Mouse (Mus musculus) neural tube, embryonic 15.5 days (tissue): ENCODE measurements at regions not wholly inside any gene's neighbourhood (a gene's known extent, or its start where the extent isn't known, plus 50 kb on each side); places are given as distances from the start of the nearest gene placed in this dataset.
A peak's percentile ranks its signal among the peaks of the same experiment; 100 is the strongest.

Experiments
- ATAC-seq: fragments of 200-750 bp; cut with Nextera tagmentation; 2 replicates; pipeline ENCODE4 v1.8.0; 2017; ENCODE audit warnings: mild to moderate bottlenecking, moderate TSS enrichment, moderate library complexity; ENCODE audit not compliant: low FRiP score
- H3K27ac ChIP-seq: fragments of 300-500 bp; sonication (generic); replicated peaks from 2 replicates; pipeline ENCODE4 v1.5.1; 2015; ENCODE audit warnings: mild to moderate bottlenecking, inconsistent platforms
- H3K27me3 ChIP-seq: fragments of 300-500 bp; sonication (generic); replicated peaks from 2 replicates; pipeline ENCODE4 v1.6.1; 2015; ENCODE audit warnings: inconsistent platforms
- H3K36me3 ChIP-seq: fragments of 300-500 bp; sonication (generic); 2 replicates; pipeline ENCODE4 v1.6.1; 2015; ENCODE audit warnings: inconsistent platforms
- H3K4me1 ChIP-seq: fragments of 300-500 bp; sonication (generic); 2 replicates; pipeline ENCODE4 v1.6.1; 2015; ENCODE audit warnings: inconsistent platforms
- H3K4me2 ChIP-seq: fragments of 300-500 bp; sonication (generic); 2 replicates; pipeline ENCODE4 v1.6.1; 2015; ENCODE audit warnings: inconsistent platforms, mild to moderate bottlenecking, moderate library complexity
- H3K4me3 ChIP-seq: fragments of 300-500 bp; sonication (generic); replicated peaks from 2 replicates; pipeline ENCODE4 v1.5.1; 2015; ENCODE audit warnings: mild to moderate bottlenecking, inconsistent platforms
- H3K9ac ChIP-seq: fragments of 300-500 bp; sonication (generic); replicated peaks from 2 replicates; pipeline ENCODE4 v1.6.1; 2015; ENCODE audit warnings: mild to moderate bottlenecking, inconsistent platforms
- H3K9me3 ChIP-seq: fragments of 300-500 bp; sonication (generic); replicated peaks from 2 replicates; pipeline ENCODE4 v1.6.1; 2016; ENCODE audit warnings: inconsistent platforms
- WGBS: fragments of 180-500 bp; shearing (Covaris S2); methylation state at CpG from one replicate; pipeline ENCODE4 v1.1.7; 2015; ENCODE audit warnings: mixed read lengths; 5-methylcytosine and 5-hydroxymethylcytosine counted together

DNA sequence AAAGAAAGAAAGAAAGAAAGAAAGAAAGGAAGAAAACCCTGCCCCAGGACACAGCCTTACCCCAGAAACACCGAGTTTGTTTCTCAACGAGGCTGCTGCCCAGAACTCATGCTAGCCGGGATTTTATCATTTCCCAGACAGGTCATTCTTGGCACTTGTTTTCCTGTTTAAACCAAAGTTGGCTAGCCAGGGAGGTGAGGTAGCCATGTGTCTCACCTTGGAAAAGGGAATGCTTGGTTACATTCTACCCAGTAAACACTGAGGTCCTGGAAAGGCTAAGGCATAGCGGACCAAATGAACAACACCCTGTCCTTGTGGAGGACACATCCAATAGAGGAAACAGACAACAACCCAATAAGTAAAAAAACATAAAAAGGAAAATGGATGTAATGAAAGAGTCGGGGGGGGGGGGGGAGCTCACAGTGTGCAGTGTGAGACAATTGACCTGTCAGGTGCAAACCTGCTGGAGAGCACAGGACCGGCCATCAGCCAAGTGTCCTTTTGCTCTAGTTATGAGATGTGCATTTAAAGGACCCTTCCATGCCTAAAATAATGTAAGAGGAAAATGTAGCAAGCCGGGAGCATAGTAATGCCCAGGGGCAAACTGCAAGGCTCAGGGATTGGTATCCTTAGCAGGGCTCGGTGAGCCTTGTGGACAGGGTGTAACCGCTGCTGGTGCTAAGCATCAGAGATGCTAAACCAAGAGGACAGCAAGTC, 78.2 kb upstream of the Fzd7 start:
- Histone ChIP-seq H3K4me2 (no peak overlapping the region), H3K4me3 (no peak overlapping the region), H3K9ac (no peak overlapping the region), H3K27me3 (no peaks in the 10 kb centered on the region), H3K4me1 (0 out of 2 replicates have a peak, but pooled peaks cover 5% of the 10 kb centered on the region), H3K36me3 (no peaks in the 10 kb centered on the region), H3K9me3 (no peaks in the 10 kb centered on the region), H3K27ac (no peak overlapping the region)
- ATAC-seq, result no peak
- 91% methylated on average over 9 of the region's 9 CpGs for WGBS

DNA sequence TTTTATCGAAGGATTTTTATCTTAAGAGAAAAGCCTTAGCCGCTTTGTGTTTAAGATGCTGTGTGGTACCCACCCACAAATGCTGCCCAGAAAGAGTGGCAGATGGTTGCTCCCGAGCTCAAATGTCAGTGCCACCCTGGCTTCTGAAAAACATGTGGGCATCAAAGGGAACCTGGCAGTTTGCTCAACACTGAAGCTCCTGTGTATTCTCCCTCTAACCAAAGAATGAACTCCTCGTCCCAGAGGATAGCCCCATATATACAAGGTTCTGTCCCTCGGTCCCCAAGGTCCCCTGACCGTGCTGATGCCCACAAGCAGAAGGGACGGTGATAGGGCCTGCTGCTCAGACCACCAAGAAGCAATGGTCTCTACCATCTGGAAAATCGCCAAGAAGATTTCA, 76.9 kb upstream of the Fzd7 start:
- Histone ChIP-seq H3K27me3 (no peaks in the 10 kb centered on the region), H3K4me3 (no peak overlapping the region), H3K9me3 (no peaks in the 10 kb centered on the region), H3K4me1 (no peaks in the 10 kb centered on the region), H3K36me3 (no peaks in the 10 kb centered on the region), H3K9ac (no peak overlapping the region), H3K4me2 (no peak overlapping the region), H3K27ac (no peak overlapping the region)
- ATAC-seq, result no peak
- 72% methylated on average over 8 of the region's 8 CpGs for WGBS

DNA sequence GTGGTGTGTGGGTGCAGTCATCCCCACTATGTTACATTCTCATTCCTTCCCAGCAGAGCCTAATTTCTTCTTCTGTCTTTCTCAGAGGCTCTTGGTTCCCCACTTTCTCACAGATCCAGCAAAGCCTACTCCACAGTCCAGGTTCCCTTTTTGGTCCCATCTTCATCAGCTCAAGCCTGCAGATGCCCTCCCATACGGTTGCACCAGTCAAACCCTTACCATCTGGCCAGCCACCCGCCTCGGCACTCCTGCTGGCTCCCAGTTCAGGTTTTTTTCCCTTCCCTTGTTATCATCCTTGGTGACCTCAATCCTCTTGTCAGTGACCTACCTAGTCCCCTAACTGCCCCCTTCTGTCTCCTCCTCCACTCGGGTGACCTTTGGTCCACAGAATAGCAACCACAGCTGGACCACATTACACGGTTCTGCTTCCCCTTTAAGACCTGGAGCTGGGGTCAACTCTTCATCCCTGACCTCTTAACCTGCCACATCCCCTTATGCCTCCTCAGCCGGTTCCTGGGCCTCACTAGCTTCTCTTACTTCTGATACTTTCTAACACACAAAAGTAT, 75.4 kb upstream of the Fzd7 start:
- ATAC-seq, result no peak
- 33% methylated on average over 6 of the region's 6 CpGs for WGBS
- Histone ChIP-seq H3K4me3 (no peak overlapping the region), H3K4me1 (no peaks in the 10 kb centered on the region), H3K4me2 (no peak overlapping the region), H3K27me3 (no peaks in the 10 kb centered on the region), H3K9me3 (no peaks in the 10 kb centered on the region), H3K9ac (no peak overlapping the region), H3K36me3 (no peaks in the 10 kb centered on the region), H3K27ac (no peak overlapping the region)

DNA sequence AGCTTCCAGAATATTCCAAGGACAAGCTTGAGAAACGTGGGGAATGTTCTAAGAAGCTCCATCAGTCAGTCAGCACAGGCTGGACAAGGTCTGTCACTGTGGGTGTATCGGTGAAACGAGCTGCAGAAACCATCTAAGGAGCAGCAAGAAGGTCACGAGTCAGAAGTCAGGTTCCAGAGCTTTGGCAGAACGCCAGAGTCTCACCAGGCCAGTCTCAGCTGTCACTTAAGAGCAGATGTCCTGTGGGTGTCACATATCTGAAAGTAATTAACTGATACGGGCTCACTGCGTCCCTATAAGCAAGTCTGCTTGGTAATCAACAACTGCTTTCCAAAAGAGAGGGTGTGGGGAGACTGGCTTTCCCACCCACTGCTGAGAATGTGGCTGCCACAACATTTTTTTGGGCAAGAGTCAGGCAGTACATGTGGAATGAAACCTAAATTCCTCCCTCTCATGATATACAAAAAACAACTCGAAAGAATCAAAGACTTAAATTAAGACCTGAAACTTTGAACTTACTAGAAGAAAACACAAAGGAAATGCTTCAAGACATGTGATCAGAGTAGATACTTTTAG, 72.6 kb upstream of the Fzd7 start:
- 43% methylated on average over 8 of the region's 8 CpGs for WGBS
- H3K36me3 ChIP-seq, result no peaks in the 10 kb centered on the region

DNA sequence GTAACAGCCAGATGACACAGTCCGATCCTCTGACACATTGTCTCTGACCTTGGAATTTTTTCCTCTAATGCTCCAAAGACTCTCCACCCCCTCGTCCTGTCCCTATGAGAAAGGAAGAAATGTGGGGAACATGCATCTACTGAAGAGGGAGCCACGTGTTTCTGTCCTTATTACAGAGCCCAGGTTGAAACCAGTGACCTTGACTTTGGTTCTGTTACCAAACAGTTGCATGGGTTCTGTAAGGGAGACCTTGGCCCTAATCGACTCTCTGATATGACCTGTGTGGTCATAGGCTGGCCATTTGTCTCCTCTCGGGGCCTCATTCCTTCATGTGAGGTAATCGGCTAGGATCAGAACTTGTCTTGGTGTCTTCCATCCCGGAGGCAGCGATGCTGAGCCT, 69.0 kb upstream of the Fzd7 start:
- Histone ChIP-seq H3K27me3 (no peaks in the 10 kb centered on the region), H3K27ac (no peak overlapping the region), H3K4me2 (no peak overlapping the region), H3K4me3 (no peak overlapping the region), H3K9ac (no peak overlapping the region), H3K4me1 (peaks cover 11% of the 10 kb centered on the region; the same call in 1 of the 2 replicates), H3K36me3 (no peaks in the 10 kb centered on the region), H3K9me3 (no peaks in the 10 kb centered on the region)
- no peak for ATAC-seq
- 92% methylated on average over 8 of the region's 8 CpGs for WGBS

More for the DNA sequence above, 72.6 kb upstream of the Fzd7 start:
- no peaks in the 10 kb centered on the region for H3K9me3 ChIP-seq
- H3K4me3 ChIP-seq, result no peak overlapping the region
- H3K27me3 ChIP-seq, result no peaks in the 10 kb centered on the region
- no peaks in the 10 kb centered on the region; the same call in 1 of the 2 replicates for H3K4me1 ChIP-seq
- no peak overlapping the region for H3K27ac ChIP-seq
- no peak overlapping the region for H3K9ac ChIP-seq
- H3K4me2 ChIP-seq, result no peak overlapping the region
- ATAC-seq, result no peak

DNA sequence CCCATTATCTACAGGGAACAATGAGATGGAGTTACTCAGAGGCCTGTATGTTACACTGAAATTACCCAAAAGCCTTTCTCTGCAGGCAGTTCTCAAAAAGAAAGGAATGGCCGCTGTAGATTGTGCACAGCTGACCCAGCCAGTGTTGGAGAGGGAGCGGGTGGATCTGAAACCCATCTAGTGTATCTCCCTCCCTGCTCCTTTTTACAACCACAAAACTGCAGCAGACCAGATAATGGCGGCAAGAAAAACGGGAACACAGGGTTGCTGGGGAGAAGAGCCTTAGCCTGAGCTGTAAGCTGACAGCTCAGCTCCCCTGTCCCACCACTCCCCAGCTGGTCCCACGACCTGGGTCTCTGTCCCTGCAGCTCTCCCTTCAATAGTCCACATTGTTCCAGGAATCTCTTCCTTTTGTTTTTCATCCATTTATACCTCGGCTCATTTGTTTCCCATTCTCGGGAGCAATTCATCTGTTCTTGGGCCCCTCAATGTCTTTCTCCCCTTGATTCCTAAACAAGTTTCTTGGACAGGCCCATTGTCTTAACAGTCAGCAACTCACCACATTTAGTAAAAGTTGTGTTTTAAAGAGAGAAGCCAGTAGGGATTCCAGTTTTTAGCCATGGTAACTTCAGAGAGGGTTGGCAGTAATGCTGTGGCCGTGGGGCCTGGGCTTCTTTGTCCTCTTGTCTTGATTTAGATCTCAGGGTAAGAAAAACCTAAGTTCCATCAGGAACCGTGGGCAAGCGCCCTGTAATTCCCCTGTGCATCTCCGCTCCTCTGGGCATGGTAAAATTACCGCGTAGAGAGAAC, 67.6 kb upstream of the Fzd7 start:
- Histone ChIP-seq H3K27ac (peak overlapping the region; percentile 38; the same call in 1 of the 2 replicates), H3K36me3 (no peaks in the 10 kb centered on the region), H3K27me3 (no peaks in the 10 kb centered on the region), H3K4me1 (peaks cover 11% of the 10 kb centered on the region; the same call in 1 of the 2 replicates), H3K4me3 (no peak overlapping the region), H3K9me3 (no peaks in the 10 kb centered on the region), H3K9ac (no peak overlapping the region), H3K4me2 (no peak overlapping the region)
- WGBS, result 22% methylated on average over 13 of the region's 13 CpGs
- peak; percentile 71 for ATAC-seq

DNA sequence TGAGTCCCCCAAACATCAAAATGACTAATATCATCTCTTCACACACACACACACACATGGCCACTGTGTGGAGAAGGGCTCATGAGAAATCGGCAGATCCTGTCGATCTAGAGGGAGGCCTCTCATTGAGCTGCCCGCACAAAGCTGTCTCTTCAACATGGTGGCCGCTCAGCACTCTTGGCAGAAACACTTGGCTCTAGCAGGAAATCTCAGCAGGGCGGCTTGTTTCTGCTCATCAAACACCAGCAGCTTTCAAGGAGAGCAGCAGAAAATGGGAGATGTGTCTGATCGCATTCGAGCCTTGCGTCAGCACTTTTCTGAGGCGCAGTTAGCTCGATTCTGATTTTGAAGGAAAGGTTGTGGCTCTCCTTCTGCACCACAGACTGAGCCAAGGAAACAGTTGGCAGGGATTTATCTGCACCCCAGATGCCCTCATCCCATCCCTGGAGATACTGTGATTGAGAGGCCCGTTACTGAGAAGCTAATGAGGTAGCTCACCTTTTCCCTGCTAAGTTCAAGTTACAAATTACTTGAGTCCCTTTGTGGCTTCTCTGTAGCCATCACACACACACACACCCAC, 66.4 kb upstream of the Fzd7 start:
- peaks cover 11% of the 10 kb centered on the region; the same call in 1 of the 2 replicates for H3K4me1 ChIP-seq
- H3K27ac ChIP-seq, result peak overlapping the region; percentile 25; the same call in 1 of the 2 replicates
- no peak overlapping the region for H3K4me2 ChIP-seq
- ATAC-seq, result no peak
- no peaks in the 10 kb centered on the region for H3K27me3 ChIP-seq
- WGBS, result 64% methylated on average over 11 of the region's 11 CpGs
- H3K36me3 ChIP-seq, result no peaks in the 10 kb centered on the region
- no peak overlapping the region for H3K4me3 ChIP-seq
- H3K9me3 ChIP-seq, result no peaks in the 10 kb centered on the region
- no peak overlapping the region for H3K9ac ChIP-seq

DNA sequence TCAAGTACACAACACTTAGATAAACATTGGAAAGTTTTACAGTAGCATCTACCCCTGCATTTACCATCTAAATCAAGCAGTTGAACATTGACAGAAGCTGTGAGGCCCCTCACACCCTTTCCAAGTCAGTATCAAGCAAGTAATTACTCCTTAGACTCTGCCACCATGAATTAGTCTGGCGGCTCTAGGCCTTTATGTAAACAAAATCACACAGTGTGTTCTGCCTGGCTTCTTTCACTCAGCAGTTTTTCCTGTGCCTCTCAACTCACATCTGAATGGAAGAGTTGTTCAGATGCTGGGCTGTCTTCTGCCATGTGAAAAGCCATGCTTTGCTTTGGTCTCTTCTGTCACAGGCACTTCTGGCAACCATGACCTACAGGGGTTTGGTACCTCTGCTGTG, 64.9 kb upstream of the Fzd7 start:
- H3K9me3 ChIP-seq, result no peaks in the 10 kb centered on the region
- ATAC-seq, result no peak
- no peaks in the 10 kb centered on the region for H3K27me3 ChIP-seq
- H3K36me3 ChIP-seq, result no peaks in the 10 kb centered on the region
- H3K4me1 ChIP-seq, result peaks cover 12% of the 10 kb centered on the region; the same call in 1 of the 2 replicates
- H3K27ac ChIP-seq, result no peak overlapping the region
- 40% methylated on average over 1 of the region's 1 CpGs for WGBS
- no peak overlapping the region for H3K4me2 ChIP-seq
- no peak overlapping the region for H3K9ac ChIP-seq
- no peak overlapping the region for H3K4me3 ChIP-seq

DNA sequence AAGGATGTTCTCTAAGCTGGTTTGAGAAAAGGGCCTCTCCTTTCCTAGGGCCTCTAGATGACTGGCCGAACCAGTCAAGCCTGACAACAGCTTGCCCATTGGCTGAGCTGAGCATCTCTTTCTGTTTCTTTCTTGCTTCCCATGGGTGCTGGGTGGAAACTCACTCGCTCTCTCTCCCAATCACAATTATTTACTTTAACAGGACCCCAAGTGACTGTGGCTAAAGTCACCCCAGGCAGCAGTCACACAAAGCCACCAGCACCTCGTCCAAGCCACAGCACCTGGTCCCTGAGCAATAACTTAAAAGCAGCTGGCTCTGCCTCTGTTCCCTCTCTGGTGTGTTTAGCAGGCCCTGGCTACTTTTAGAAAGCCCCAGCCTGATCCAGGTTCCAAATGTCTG, 64.3 kb upstream of the Fzd7 start:
- Histone ChIP-seq H3K4me3 (no peak overlapping the region), H3K27me3 (no peaks in the 10 kb centered on the region), H3K9ac (no peak overlapping the region), H3K9me3 (no peaks in the 10 kb centered on the region), H3K4me1 (peaks cover 16% of the 10 kb centered on the region), H3K36me3 (no peaks in the 10 kb centered on the region), H3K27ac (no peak overlapping the region), H3K4me2 (no peak overlapping the region)
- ATAC-seq, result no peak
- WGBS, result 65% methylated on average over 3 of the region's 3 CpGs

DNA sequence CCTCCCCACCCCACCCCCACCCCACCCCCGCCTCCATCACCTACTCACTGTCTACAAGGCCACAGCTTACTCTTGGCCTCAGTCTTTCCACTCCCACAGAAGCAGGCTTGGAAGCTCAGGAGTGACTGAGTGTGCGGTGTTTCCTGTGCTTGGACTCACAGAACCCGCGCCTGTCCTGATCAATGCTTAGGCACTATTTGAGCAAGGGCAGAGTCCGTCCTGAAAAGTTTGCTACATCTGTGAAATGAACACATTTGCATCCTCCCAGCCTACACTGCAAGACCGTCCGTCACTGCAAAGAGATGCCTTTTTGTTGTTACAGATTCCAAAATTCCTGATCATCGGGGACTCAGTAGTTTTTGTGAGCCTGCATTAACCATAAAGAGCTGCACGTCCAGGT, 63.5 kb upstream of the Fzd7 start:
- Histone ChIP-seq H3K9me3 (no peaks in the 10 kb centered on the region), H3K4me3 (no peak overlapping the region), H3K36me3 (no peaks in the 10 kb centered on the region), H3K27ac (no peak overlapping the region), H3K27me3 (no peaks in the 10 kb centered on the region), H3K4me2 (no peak overlapping the region), H3K9ac (no peak overlapping the region), H3K4me1 (peaks cover 22% of the 10 kb centered on the region)
- WGBS, result 90% methylated on average over 9 of the region's 9 CpGs
- no peak for ATAC-seq
